Mouse (Mus musculus) frontal cortex, adult (tissue): ENCODE measurements around the gene Gm8882.
"Not testable (repeated sequence)": the region's sequence is repeated elsewhere in the genome, so short reads cannot be mapped to it uniquely, and the experiment has no call there.

Source experiments
- ATAC-seq: cut with Nextera tagmentation; 2 replicates; pipeline ENCODE4 v1.9.2; 2017; ENCODE audit warnings: mild to moderate bottlenecking, moderate library complexity, mixed read lengths; ENCODE audit not compliant: low TSS enrichment

Gm8882 gene

GRCm38 (mm10) chr6:132364034-132364433, at the start of gene Gm8882:
Gm8882 (minus strand) TSS chr6:132364134.
- ATAC-seq, result not testable (repeated sequence)

GRCm38 (mm10) chr6:132314657-132315056, 49.3 kb downstream of the Gm8882 start, which contains the start of gene Prpmp5:
Prpmp5 (minus strand) TSS chr6:132314757.
- ATAC-seq, result not testable (repeated sequence)
